Mouse (Mus musculus) myocyte (in vitro differentiated cells): ENCODE results near the gene Rgs6.

Source experiments
- CEBPB ChIP-seq: IDR thresholded peaks from 2 replicates; pipeline ENCODE4 v1.6.1; 2011; ENCODE audit warnings: mild to moderate bottlenecking, moderate library complexity; ENCODE audit not compliant: poor library complexity, insufficient read depth, severe bottlenecking
- E2F4 ChIP-seq: IDR thresholded peaks from one replicate; pipeline ENCODE4 v1.6.1; 2011; ENCODE audit warnings: mild to moderate bottlenecking, control low read depth, moderate library complexity; ENCODE audit not compliant: insufficient read depth
- MAX ChIP-seq: IDR thresholded peaks from one replicate; pipeline ENCODE4 v1.6.1; 2011; ENCODE audit warnings: low read depth, mild to moderate bottlenecking, control low read depth
- MYOG ChIP-seq, 3 experiments: IDR thresholded peaks; one replicate each; pipeline ENCODE4 v1.6.1; 2011; ENCODE audit warnings: control low read depth in 2 of 3, low read depth in 2 of 3, mild to moderate bottlenecking in 2 of 3; ENCODE audit not compliant: insufficient read length in 2 of 3, control insufficient read depth in 1 of 3, insufficient read depth in 1 of 3
- POLR2A ChIP-seq: IDR thresholded peaks from one replicate; pipeline ENCODE4 v1.6.1; 2011; ENCODE audit warnings: low read depth, mild to moderate bottlenecking, control low read depth, moderate library complexity; ENCODE audit not compliant: insufficient read length
- POLR2AphosphoS2 ChIP-seq: IDR thresholded peaks from one replicate; pipeline ENCODE4 v1.6.1; 2011; ENCODE audit warnings: low read depth, control low read depth; ENCODE audit not compliant: insufficient read length
- TCF12 ChIP-seq: IDR thresholded peaks from one replicate; pipeline ENCODE4 v1.6.1; 2011; ENCODE audit warnings: mild to moderate bottlenecking, control low read depth; ENCODE audit not compliant: poor library complexity, insufficient read depth, severe bottlenecking
- USF1 ChIP-seq: IDR thresholded peaks from one replicate; pipeline ENCODE4 v1.6.1; 2011; ENCODE audit warnings: low read depth, mild to moderate bottlenecking, control low read depth, moderate library complexity

DNA sequence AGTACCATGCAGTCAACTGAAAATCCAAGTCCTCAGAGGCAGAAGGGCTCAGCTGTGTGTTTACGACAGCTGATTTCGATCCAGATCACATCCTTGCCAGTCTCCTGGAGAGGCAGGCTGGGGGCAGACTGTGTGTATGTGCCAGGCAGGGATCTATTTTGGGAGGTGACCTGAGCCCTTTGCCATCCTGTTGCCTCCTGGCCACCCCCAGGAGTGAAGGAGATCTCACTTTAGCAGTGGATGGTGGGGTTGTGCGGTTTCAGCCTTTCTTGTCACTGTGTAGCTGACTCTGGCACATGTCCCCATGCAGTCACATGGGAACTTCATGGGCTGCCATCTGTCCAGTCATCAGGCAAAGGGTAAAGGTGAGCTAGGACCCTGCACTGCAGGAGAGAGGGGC is 557.0 kb downstream of the Rgs6 start:
- TF ChIP-seq POLR2A (no peak), E2F4 (no peak), MYOG (IDR thresholded peaks at IDR 0.05; ENCODE audit: control insufficient read depth in 1 of 3, insufficient read depth in 1 of 3, insufficient read length in 2 of 3, low read depth in 2 of 3) (no peak), TCF12 (no peak), POLR2AphosphoS2 (no peak), USF1 (no peak), MAX (no peak), CEBPB (no peak)
